In genomic region chr9:122655583-122655982, GRCm38 (mm10) we compare ENCODE assay signal across 8 mouse cellular contexts.
DNase-seq lines count a peak whose midpoint lies in the region; ATAC-seq and TF ChIP-seq lines count a peak whose summit lies in the region.
"Had no signal": no experiment of that assay in that cellular context is flagged by ENCODE, and none has a peak within 500 bp of the region (broad histone marks: within the 10 kb centered on the region; RNA-seq: fewer than 3 reads in every experiment).

No protein-coding gene starts in this region.

- TF ChIP-seq POLR2A in lung, adult 2 months (IDR thresholded peaks at IDR 0.05; ENCODE audit: borderline replicate concordance, extremely low read depth, low read depth, low read length): no peak

- 54% methylated on average over 17 of the region's 17 CpGs for WGBS in lung, adult 2 months

- peak; percentile 21 for DNase-seq in retina, postnatal 1 day
- DNase-seq in retina, embryonic 14.5 days (ENCODE audit: low spot score): no peak
- DNase-seq in cerebellum, postnatal 36 days: peak; percentile 34 to 38
- DNase-seq in lung, adult 2 months: peak; percentile 39
- DNase-seq in thymus, postnatal 25 days: peak; percentile 64
- no peak for DNase-seq in Muller cell, postnatal 12 days (ENCODE audit: inconsistent ontology term)

- no peak overlapping the region for H3K4me3 ChIP-seq in lung, adult 2 months (replicated peaks; ENCODE audit: extremely low read depth, low read depth, low read length)
- H3K4me3 ChIP-seq: midbrain, embryonic 12.5 days had no signal

- no peak for ATAC-seq in inflammation-experienced regulatory T-cells, adult 6 months

- H3K4me1 ChIP-seq in lung, adult 2 months (ENCODE audit: control insufficient read depth, insufficient read depth, low read length): no peaks in the 10 kb centered on the region
- H3K4me1 ChIP-seq: midbrain, embryonic 12.5 days had no signal

- TF ChIP-seq CTCF in lung, adult 2 months (IDR thresholded peaks at IDR 0.05; ENCODE audit: insufficient read depth, low read length): no peak

Comparison
In these comparisons a context has a peak if more than half of its experiments do, and no peak if none do; other contexts are left out.
1. DNase-seq: peak in retina, postnatal 1 day (single experiment), cerebellum, postnatal 36 days (2 of 2), lung, adult 2 months (single experiment) and thymus, postnatal 25 days (single experiment); none in retina, embryonic 14.5 days (single experiment) and Muller cell, postnatal 12 days (single experiment).